Mouse (Mus musculus) frontal cortex, adult (tissue): ENCODE measurements around the gene Cenph.
"Not testable (repeated sequence)": the region's sequence is repeated elsewhere in the genome, so short reads cannot be mapped to it uniquely, and the experiment has no call there.

Experiments used
- ATAC-seq: cut with Nextera tagmentation; 2 replicates; pipeline ENCODE4 v1.9.2; 2017; ENCODE audit warnings: mild to moderate bottlenecking, moderate library complexity, mixed read lengths; ENCODE audit not compliant: low TSS enrichment

Cenph gene

GRCm38 (mm10) chr13:100746090-100746489 is 29.6 kb downstream of the Cenph start:
- ATAC-seq: peak; percentile 5; the same call in 1 of the 2 replicates

DNA sequence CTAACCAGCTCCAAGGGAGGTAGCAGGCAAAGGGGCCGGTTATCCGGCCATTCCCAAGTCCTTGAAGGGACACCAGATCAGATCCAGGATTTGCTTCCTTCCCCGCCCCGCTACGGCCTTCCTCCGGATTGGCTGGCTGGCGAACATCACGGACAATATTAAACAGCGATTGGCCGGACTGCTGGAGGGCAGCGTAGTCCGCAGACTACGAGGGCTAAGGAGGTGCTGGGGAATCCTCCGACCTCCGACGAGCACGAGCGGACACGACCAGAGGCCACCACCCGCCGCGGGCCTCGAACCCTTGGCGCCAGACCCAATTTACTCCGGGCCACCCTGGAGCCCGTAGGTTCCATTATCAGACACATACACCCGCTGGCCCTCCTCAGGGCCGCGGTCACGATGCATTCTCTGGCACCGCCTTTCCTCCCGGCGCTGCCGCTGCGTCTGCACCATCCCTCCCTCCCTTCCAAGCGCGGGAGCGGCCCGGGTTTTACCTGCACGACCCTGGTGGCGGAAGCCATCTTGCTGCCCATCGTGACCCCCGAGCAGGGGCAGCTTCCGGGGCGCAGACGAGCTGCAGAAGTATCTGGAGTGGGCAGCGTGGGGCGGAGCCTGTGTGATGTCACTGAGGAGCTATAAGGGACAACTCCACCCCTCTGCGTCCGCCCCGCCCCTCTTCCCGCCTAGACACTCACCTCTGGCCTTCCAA is 31.5 kb downstream of the Cenph start, which contains the start of gene Mrps36:
Gene Mrps36, minus strand, starts transcription at position 624 of the 709 bp plus-strand sequence.
- peak; percentile 91 for ATAC-seq

GRCm38 (mm10) chr13:100743346-100744035 is 32.2 kb downstream of the Cenph start:
- peak; percentile 21 for ATAC-seq

DNA sequence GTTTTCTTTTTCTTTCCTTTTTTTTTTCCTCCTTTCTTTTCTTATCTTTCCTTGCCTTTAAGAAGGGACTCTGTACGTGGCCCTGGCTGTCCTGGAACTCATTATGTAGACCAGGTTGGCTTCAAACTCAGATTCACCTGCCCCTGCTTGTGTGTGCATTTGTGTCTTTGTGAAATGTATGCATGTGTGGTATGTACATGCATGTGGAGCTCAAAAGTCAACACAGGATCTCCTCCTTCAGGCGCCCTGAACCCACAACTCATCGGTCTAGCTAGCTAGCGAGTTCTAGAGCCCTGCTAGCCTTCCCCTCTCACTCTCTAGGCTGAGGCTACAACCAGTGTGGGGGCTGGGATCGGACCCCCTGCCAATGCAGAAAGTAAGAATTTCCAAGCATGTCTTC is 32.9 kb downstream of the Cenph start:
- no peak for ATAC-seq

DNA sequence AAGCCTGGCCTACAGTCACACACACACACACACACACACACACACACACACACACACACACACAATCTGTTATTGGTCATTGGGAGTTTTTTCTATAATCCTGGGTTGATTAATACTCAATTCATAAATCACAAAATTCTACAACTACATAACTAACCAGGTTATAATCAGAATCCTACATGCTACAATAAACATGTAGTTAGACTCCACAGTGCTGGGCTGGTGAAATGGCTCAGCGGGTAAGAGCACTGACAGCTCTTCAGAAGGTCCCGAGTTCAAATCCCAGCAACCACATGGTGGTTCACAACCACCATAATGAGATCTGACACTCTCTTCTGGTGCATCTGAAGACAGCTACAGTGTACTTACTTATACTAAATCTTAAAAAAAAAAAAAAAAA is 42.9 kb downstream of the Cenph start:
- no peak for ATAC-seq

DNA sequence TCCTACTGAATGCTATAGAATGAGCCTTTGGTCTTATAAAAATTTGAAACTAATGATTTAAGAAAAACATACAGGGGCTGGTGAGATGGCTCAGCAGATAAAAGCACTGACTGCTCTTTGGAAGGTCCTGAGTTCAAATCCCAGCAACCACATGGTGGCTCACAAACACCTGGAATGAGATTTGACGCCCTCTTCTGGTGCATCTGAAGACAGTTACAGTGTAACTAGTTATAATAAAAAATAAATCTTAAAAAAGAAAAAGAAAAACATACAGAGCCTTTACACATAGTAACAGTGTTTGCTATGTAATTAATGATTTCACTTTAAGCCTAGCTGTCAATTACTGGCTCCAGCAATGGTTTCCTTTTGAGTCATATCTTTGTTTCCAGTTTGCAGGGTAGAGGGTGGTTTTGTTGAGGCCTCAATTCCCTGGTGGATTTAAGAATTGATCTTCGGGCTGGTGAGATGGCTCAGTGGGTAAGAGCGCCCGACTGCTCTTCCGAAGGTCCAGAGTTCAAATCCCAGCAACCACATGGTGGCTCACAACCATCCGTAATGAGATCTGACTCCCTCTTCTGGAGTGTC is 44.1 kb downstream of the Cenph start:
- not testable (repeated sequence) for ATAC-seq

DNA sequence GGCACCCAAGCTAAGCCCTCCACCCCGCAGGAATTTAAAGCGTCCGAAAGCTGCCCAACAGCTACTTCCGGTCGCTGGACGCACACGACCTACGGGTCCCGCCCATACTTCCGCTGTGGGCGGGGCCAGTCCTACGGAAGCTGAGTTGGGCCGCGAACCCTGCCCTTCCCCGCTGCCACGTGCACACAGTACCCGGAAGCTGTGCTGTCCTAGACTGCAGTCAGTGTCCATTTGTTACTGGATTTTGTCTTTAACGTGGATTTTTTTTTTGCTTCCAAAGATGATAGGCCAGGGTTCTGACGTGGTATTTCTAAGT is 44.9 kb downstream of the Cenph start, which contains the start of gene Cdk7:
Gene Cdk7, minus strand, starts transcription at position 79 of the 316 bp plus-strand sequence.
- ATAC-seq: peak; percentile 98

- peak; percentile 91 for ATAC-seq
These were observed 45.4 kb downstream of the Cenph start for GRCm38 (mm10) chr13:100730153-100730860.

GRCm38 (mm10) chr13:100728530-100728929 is 47.2 kb downstream of the Cenph start:
- ATAC-seq: not testable (repeated sequence)

DNA sequence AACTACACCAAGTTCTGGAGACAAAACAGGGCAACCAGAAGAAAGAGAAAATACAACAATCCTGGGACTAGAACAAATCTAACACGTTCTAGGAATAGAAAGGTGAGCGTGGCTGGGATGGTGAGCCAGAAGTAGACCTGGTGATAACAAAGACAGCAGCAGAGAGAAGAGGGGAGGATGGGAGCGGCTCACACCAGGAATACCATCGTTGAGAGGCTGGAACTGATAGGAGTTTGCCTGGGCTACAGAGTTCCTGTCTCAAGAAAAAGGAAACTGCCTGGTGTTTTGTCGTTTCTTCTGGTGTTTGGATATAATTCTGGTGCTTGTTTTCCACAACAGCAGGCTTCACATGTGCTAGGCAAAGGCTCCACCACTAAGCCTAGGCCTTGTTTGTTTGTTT is 47.6 kb downstream of the Cenph start:
- no peak for ATAC-seq

- ATAC-seq: no peak
These were observed 50.5 kb downstream of the Cenph start for GRCm38 (mm10) chr13:100725194-100725593.

GRCm38 (mm10) chr13:100724051-100724754 is 51.5 kb downstream of the Cenph start:
- no peak for ATAC-seq

DNA sequence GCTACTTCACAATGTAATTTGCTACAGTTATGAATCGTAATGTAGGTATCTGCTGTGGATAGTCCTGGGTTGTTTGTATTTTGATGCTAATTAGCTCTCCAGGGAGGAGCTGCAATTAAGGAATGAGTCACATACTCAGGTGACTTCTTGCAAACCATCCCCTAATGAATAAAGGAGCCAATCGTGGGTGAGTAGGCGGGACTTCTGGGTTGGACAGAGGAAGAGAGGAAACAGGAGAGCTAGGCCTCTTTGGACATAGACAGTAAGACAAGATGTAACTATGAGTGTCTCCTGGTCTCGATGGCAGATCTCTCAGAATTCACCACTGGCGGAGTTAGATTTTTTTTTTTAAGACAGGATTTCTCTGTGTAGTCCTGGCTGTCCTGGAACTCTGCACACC is 54.0 kb downstream of the Cenph start:
- no peak for ATAC-seq

- ATAC-seq: no peak
These were observed 60.2 kb downstream of the Cenph start for GRCm38 (mm10) chr13:100715467-100715866.
